Mouse (Mus musculus) left cerebral cortex, adult 9 months (tissue): ENCODE measurements around the gene Acss3.

Experiments used
- DNase-seq, 2 experiments: peaks; one replicate each; pipeline ENCODE4 v3.0.0; 2022; ENCODE audit warnings: low spot score in 2 of 2

The Acss3 gene

GRCm38 (mm10) chr10:107123529-107124335 lies at the start of gene Acss3:
Acss3 (minus strand) TSS chr10:107123668.
- peak in 1 of 2 experiments; percentile 5 for DNase-seq

GRCm38 (mm10) chr10:107172003-107172689 lies 48.7 kb upstream of the Acss3 start:
- DNase-seq = no peak

GRCm38 (mm10) chr10:107166486-107166885 lies 43.0 kb upstream of the Acss3 start:
- no peak for DNase-seq

- DNase-seq = no peak
These were observed 25.3 kb upstream of the Acss3 start for GRCm38 (mm10) chr10:107148759-107149158.

GRCm38 (mm10) chr10:107144016-107144415 lies 20.5 kb upstream of the Acss3 start:
- DNase-seq = no peak

GRCm38 (mm10) chr10:107142910-107143309 lies 19.4 kb upstream of the Acss3 start:
- no peak for DNase-seq

- no peak for DNase-seq
These were observed 532 bp downstream of the Acss3 start for GRCm38 (mm10) chr10:107122744-107123528.

- no peak for DNase-seq
These were observed 2.2 kb downstream of the Acss3 start for GRCm38 (mm10) chr10:107121301-107121700.

GRCm38 (mm10) chr10:107119135-107119534 lies 4.3 kb downstream of the Acss3 start:
- DNase-seq = no peak

- DNase-seq = no peak
These were observed 6.7 kb downstream of the Acss3 start for GRCm38 (mm10) chr10:107116709-107117267.

GRCm38 (mm10) chr10:107115930-107116642 lies 7.4 kb downstream of the Acss3 start:
- peak in 1 of 2 experiments; percentile 15 for DNase-seq

- no peak for DNase-seq
These were observed 8.3 kb downstream of the Acss3 start for GRCm38 (mm10) chr10:107115121-107115520.

- no peak for DNase-seq
These were observed 29.0 kb downstream of the Acss3 start for GRCm38 (mm10) chr10:107094452-107094851.

- DNase-seq = no peak
These were observed 69.4 kb downstream of the Acss3 start for GRCm38 (mm10) chr10:107053846-107054624.

- DNase-seq = no peak
These were observed 73.0 kb downstream of the Acss3 start for GRCm38 (mm10) chr10:107050489-107050888.

- peak in 1 of 2 experiments; percentile 2 for DNase-seq
These were observed 80.8 kb downstream of the Acss3 start for GRCm38 (mm10) chr10:107042656-107043055.

- DNase-seq = no peak
These were observed 82.6 kb downstream of the Acss3 start for GRCm38 (mm10) chr10:107040837-107041236.

- DNase-seq = no peak
These were observed 83.1 kb downstream of the Acss3 start for GRCm38 (mm10) chr10:107040378-107040777.

- no peak for DNase-seq
These were observed 84.3 kb downstream of the Acss3 start for GRCm38 (mm10) chr10:107039211-107039610.

- DNase-seq = no peak
These were observed 99.2 kb downstream of the Acss3 start for GRCm38 (mm10) chr10:107024254-107024653.
